Mouse (Mus musculus) right cerebral cortex, postnatal 14 days (tissue): ENCODE measurements around the gene Itgb1bp2.
A peak's percentile ranks its signal among the peaks of the same experiment; 100 is the strongest.

Source experiments
- DNase-seq: peaks from one replicate; pipeline ENCODE4 v3.0.0; 2022

Gene Itgb1bp2

GRCm38 (mm10) chrX:101448886-101449475 lies at the start of gene Itgb1bp2:
TSS of gene Itgb1bp2 (plus strand) at chrX:101449088.
- no peak for DNase-seq

- peak; percentile 59 for DNase-seq
These were observed 29.8 kb upstream of the Itgb1bp2 start for GRCm38 (mm10) chrX:101418946-101419724.

- peak; percentile 84 for DNase-seq
These were observed 28.9 kb upstream of the Itgb1bp2 start for GRCm38 (mm10) chrX:101419725-101420699.

- DNase-seq: no peak
These were observed 28.2 kb upstream of the Itgb1bp2 start, which contains the start of gene Zmym3 for GRCm38 (mm10) chrX:101420700-101421095. TSS of gene Zmym3 (minus strand) at chrX:101420849.

- DNase-seq: no peak
These were observed 25.4 kb upstream of the Itgb1bp2 start for GRCm38 (mm10) chrX:101423462-101423861.

- no peak for DNase-seq
These were observed 21.1 kb upstream of the Itgb1bp2 start for GRCm38 (mm10) chrX:101427774-101428173.

- DNase-seq: no peak
These were observed 20.1 kb upstream of the Itgb1bp2 start for GRCm38 (mm10) chrX:101428785-101429141.

GRCm38 (mm10) chrX:101429142-101429949 lies 19.5 kb upstream of the Itgb1bp2 start, which contains the start of gene Nono:
TSS of gene Nono (plus strand) at chrX:101429318.
- peak; percentile 70 for DNase-seq

GRCm38 (mm10) chrX:101429976-101430375 lies 18.9 kb upstream of the Itgb1bp2 start:
- no peak for DNase-seq

- DNase-seq: no peak
These were observed 2.3 kb downstream of the Itgb1bp2 start for GRCm38 (mm10) chrX:101451147-101451546.

GRCm38 (mm10) chrX:101451591-101451990 lies 2.7 kb downstream of the Itgb1bp2 start:
- no peak for DNase-seq

- DNase-seq: no peak
These were observed 23.3 kb downstream of the Itgb1bp2 start for GRCm38 (mm10) chrX:101472202-101472601.

GRCm38 (mm10) chrX:101481604-101482350 lies 32.9 kb downstream of the Itgb1bp2 start:
- DNase-seq: no peak

GRCm38 (mm10) chrX:101486487-101487152 lies 37.7 kb downstream of the Itgb1bp2 start:
- peak; percentile 33 for DNase-seq
